ENCODE assay signal across 12 mouse cellular contexts in genomic region chr9:107771782-107772181, GRCm38 (mm10). TPM values are rescaled to one million over a fixed set of nuclear protein-coding genes. Genes with fewer than 3 reads are reported as not detected.
DNase-seq lines count a peak whose midpoint lies in the region; ATAC-seq and TF ChIP-seq lines count a peak whose summit lies in the region.
"Had no signal": no experiment of that assay in that cellular context is flagged by ENCODE, and none has a peak within 500 bp of the region (broad histone marks: within the 10 kb centered on the region; RNA-seq: fewer than 3 reads in every experiment).

No protein-coding gene starts in this region.

- dilution Hi-C loops in CH12.LX (cut with MboI; ENCODE audit: extremely low pct_ligation_motif_present, extremely low pct_unique_long_range_greater_than_20kb, low sequenced_read_pairs) = no loop called here

- H3K36me3 ChIP-seq in heart, embryonic 13.5 days = peaks cover 70% of the 10 kb centered on the region
- peaks cover 42 to 58% of the 10 kb centered on the region in 2 experiments for H3K36me3 ChIP-seq in CH12.LX (replicated peaks in 1 of 2; ENCODE audit: control insufficient read depth in 1 of 2, insufficient read depth in 1 of 2, low read length in 1 of 2)
- peaks cover 63% of the 10 kb centered on the region for H3K36me3 ChIP-seq in embryonic facial prominence, embryonic 15.5 days
- H3K36me3 ChIP-seq in liver, embryonic 15.5 days (replicated peaks) = peaks cover 65% of the 10 kb centered on the region
- H3K36me3 ChIP-seq in stomach, postnatal 0 days (ENCODE audit: control insufficient read depth, insufficient read depth, low read length) = peaks cover 18% of the 10 kb centered on the region; the same call in 1 of the 2 replicates

- in situ Hi-C loops in CH12.LX (cut with MboI; ENCODE audit: low pct_ligation_motif_present, low pct_unique_long_range_greater_than_20kb, low sequenced_read_pairs) = no loop called here

- H3K79me2 ChIP-seq in CH12.LX (replicated peaks; ENCODE audit: control insufficient read depth, extremely low read depth, insufficient read depth, poor library complexity, severe bottlenecking) = peaks cover 31% of the 10 kb centered on the region

- H3K4me2 ChIP-seq in heart, embryonic 13.5 days = peak overlapping the region; percentile 72
- peak overlapping the region; percentile 97 for H3K4me2 ChIP-seq in CH12.LX (ENCODE audit: insufficient read depth, low read depth, poor library complexity, severe bottlenecking)
- no peak overlapping the region for H3K4me2 ChIP-seq in embryonic facial prominence, embryonic 15.5 days (replicated peaks)
- peak overlapping the region; percentile 72 for H3K4me2 ChIP-seq in liver, embryonic 15.5 days
- no peak overlapping the region for H3K4me2 ChIP-seq in stomach, postnatal 0 days (replicated peaks; ENCODE audit: low read depth)

- H3K4me1 ChIP-seq in heart, embryonic 13.5 days = peaks cover 21% of the 10 kb centered on the region
- H3K4me1 ChIP-seq in CH12.LX (ENCODE audit: control insufficient read depth in 1 of 2, insufficient read depth in 2 of 2) = peaks cover 4 to 19% of the 10 kb centered on the region in 2 experiments; a peak in 3 of 4 replicates
- peaks cover 12% of the 10 kb centered on the region for H3K4me1 ChIP-seq in embryonic facial prominence, embryonic 15.5 days
- H3K4me1 ChIP-seq in liver, embryonic 15.5 days (replicated peaks) = peaks cover 20% of the 10 kb centered on the region
- no peaks in the 10 kb centered on the region for H3K4me1 ChIP-seq in stomach, postnatal 0 days (replicated peaks; ENCODE audit: control insufficient read depth, insufficient read depth)

- no peak for TF ChIP-seq POLR2A in CH12.LX (IDR thresholded peaks at IDR 0.05; ENCODE audit: low read depth, low read length)

- TF ChIP-seq RAD21 in CH12.LX (IDR thresholded peaks at IDR 0.05; ENCODE audit: low read depth, low read length) = no peak

- no peak overlapping the region for H3K27ac ChIP-seq in heart, embryonic 13.5 days (replicated peaks)
- no peak overlapping the region for H3K27ac ChIP-seq in CH12.LX (ENCODE audit: insufficient read depth, low read depth)
- peak overlapping the region; percentile 90; the same call in 1 of the 2 replicates for H3K27ac ChIP-seq in embryonic facial prominence, embryonic 15.5 days (replicated peaks)
- peak overlapping the region; percentile 93; the same call in 1 of the 2 replicates for H3K27ac ChIP-seq in liver, embryonic 15.5 days (replicated peaks)
- H3K27ac ChIP-seq in stomach, postnatal 0 days (replicated peaks) = no peak overlapping the region

- TF ChIP-seq EP300 in CH12.LX (IDR thresholded peaks at IDR 0.05; ENCODE audit: low read length) = no peak
- TF ChIP-seq EP300 in stomach, postnatal 0 days (optimal IDR thresholded peaks at IDR 0.05) = no peak

- 51% methylated on average over 2 of the region's 2 CpGs for WGBS in heart, embryonic 13.5 days
- 73% methylated on average over 2 of the region's 2 CpGs for WGBS in embryonic facial prominence, embryonic 15.5 days
- WGBS in liver, embryonic 15.5 days (ENCODE audit: insufficient replicate concordance) = 41% methylated on average over 2 of the region's 2 CpGs
- WGBS in stomach, postnatal 0 days = 67% methylated on average over 2 of the region's 2 CpGs

- no peak overlapping the region for H3K4me3 ChIP-seq in heart, embryonic 13.5 days
- no peak overlapping the region for H3K4me3 ChIP-seq in CH12.LX (replicated peaks in 1 of 3; ENCODE audit: low read depth in 2 of 3, low read length in 2 of 3, poor library complexity in 1 of 3)
- H3K4me3 ChIP-seq in embryonic facial prominence, embryonic 15.5 days (replicated peaks) = no peak overlapping the region
- no peak overlapping the region for H3K4me3 ChIP-seq in liver, embryonic 15.5 days (replicated peaks)
- H3K4me3 ChIP-seq in stomach, postnatal 0 days (ENCODE audit: low read depth, low read length) = no peak overlapping the region

- H3K27me3 ChIP-seq in heart, embryonic 13.5 days (replicated peaks) = no peaks in the 10 kb centered on the region
- no peaks in the 10 kb centered on the region for H3K27me3 ChIP-seq in CH12.LX (replicated peaks)
- H3K27me3 ChIP-seq in embryonic facial prominence, embryonic 15.5 days = no peaks in the 10 kb centered on the region
- H3K27me3 ChIP-seq in liver, embryonic 15.5 days = no peaks in the 10 kb centered on the region
- no peaks in the 10 kb centered on the region for H3K27me3 ChIP-seq in stomach, postnatal 0 days (ENCODE audit: control insufficient read depth, insufficient read depth, low read length)
- H3K27me3 ChIP-seq: neural tube, embryonic 12.5 days had no signal

- ATAC-seq in heart, embryonic 13.5 days (ENCODE audit: extremely low read depth, insufficient number of reproducible peaks, low FRiP score, low TSS enrichment) = no peak
- no peak for ATAC-seq in embryonic facial prominence, embryonic 15.5 days (ENCODE audit: insufficient number of reproducible peaks, low FRiP score, low TSS enrichment, low read depth)
- ATAC-seq in liver, embryonic 15.5 days (ENCODE audit: insufficient read depth) = no peak
- ATAC-seq in stomach, postnatal 0 days (ENCODE audit: low FRiP score, low TSS enrichment) = no peak

- no peak for TF ChIP-seq CTCF in CH12.LX (conservative IDR thresholded peaks at IDR 0.05 in 1 of 2, IDR thresholded peaks at IDR 0.05 in 1 of 2; ENCODE audit: low read depth in 2 of 2, low read length in 2 of 2)
- TF ChIP-seq CTCF in stomach, postnatal 0 days (IDR thresholded peaks at IDR 0.05; ENCODE audit: low read depth) = no peak

- H3K9ac ChIP-seq in heart, embryonic 13.5 days = no peak overlapping the region; the same call in 1 of the 2 replicates
- peak overlapping the region; percentile 98; the same call in 1 of the 2 replicates for H3K9ac ChIP-seq in CH12.LX (ENCODE audit: insufficient read depth, low read depth)
- no peak overlapping the region for H3K9ac ChIP-seq in embryonic facial prominence, embryonic 15.5 days
- H3K9ac ChIP-seq in liver, embryonic 15.5 days = no peak overlapping the region
- H3K9ac ChIP-seq in stomach, postnatal 0 days (ENCODE audit: low read length) = no peak overlapping the region

- no peaks in the 10 kb centered on the region for H3K9me3 ChIP-seq in heart, embryonic 13.5 days
- H3K9me3 ChIP-seq in CH12.LX (replicated peaks; ENCODE audit: low read length) = no peaks in the 10 kb centered on the region
- no peaks in the 10 kb centered on the region for H3K9me3 ChIP-seq in embryonic facial prominence, embryonic 15.5 days (replicated peaks)
- H3K9me3 ChIP-seq in liver, embryonic 15.5 days (replicated peaks) = no peaks in the 10 kb centered on the region
- H3K9me3 ChIP-seq in stomach, postnatal 0 days (ENCODE audit: control insufficient read depth, low read length) = no peaks in the 10 kb centered on the region
- H3K9me3 ChIP-seq: neural tube, embryonic 12.5 days had no signal

- no peak for DNase-seq in heart, adult 18-20 months
- no peak for DNase-seq in CH12.LX (ENCODE audit: extremely low read depth)
- DNase-seq in cerebellum, postnatal 14 days = no peak
- no peak for DNase-seq in stomach, postnatal 0 days (ENCODE audit: low spot score)
- DNase-seq in gastrocnemius, adult 18-20 months (ENCODE audit: low spot score) = no peak
- DNase-seq: heart, adult 2 months; kidney, postnatal 10 days; lung, postnatal 14 days had no signal

TF ChIP-seq in CH12.LX, 34 proteins besides CTCF, POLR2A, EP300 and RAD21:
- TF ChIP-seq BHLHE40 (IDR thresholded peaks at IDR 0.05; ENCODE audit: low read depth, low read length) (no peak), MEF2A (IDR thresholded peaks at IDR 0.05; ENCODE audit: borderline replicate concordance, low read depth, low read length) (no peak), IRF4 (IDR thresholded peaks at IDR 0.05; ENCODE audit: low read depth, low read length) (no peak), MAZ (IDR thresholded peaks at IDR 0.05; ENCODE audit: low read depth, low read length) (no peak), SIN3A (IDR thresholded peaks at IDR 0.05; ENCODE audit: low read length) (no peak), JUND (conservative IDR thresholded peaks at IDR 0.05; ENCODE audit: low read depth, low read length) (no peak)

RNA-seq across cellular contexts. Expression of gene Rbm5, which starts 1.0 kb away (rescaled TPM):
- 121 and 125 TPM in 2 replicates for polyA plus RNA-seq in heart, embryonic 13.5 days (2015; fragmentation: Nextera tagmentation; extraction: Ambion mirVana)
- total RNA-seq in heart, adult 18-20 months (2021) = 10 to 100 TPM; 48.6 to 57.9 TPM
- total RNA-seq in CH12.LX (2012; rRNA removed) (67.6 and 74.5 TPM in 2 replicates), CH12.LX (2014; rRNA removed) (83.6 and 85.3 TPM in 2 replicates)
- polyA plus RNA-seq in CH12.LX (2012; ENCODE audit: insufficient read length, low read depth) = 83.6 and 92.8 TPM in 2 replicates
- 198 and 218 TPM in 2 replicates for polyA plus RNA-seq in embryonic facial prominence, embryonic 15.5 days (2015; fragmentation: Nextera tagmentation; extraction: Ambion mirVana)
- 63.8 and 72.0 TPM in 2 replicates for polyA plus RNA-seq in liver, embryonic 15.5 days (2015; fragmentation: Nextera tagmentation; extraction: Ambion mirVana)
- 60.2 and 67.3 TPM in 2 replicates for polyA plus RNA-seq in stomach, postnatal 0 days (2015; fragmentation: Nextera tagmentation; extraction: Ambion mirVana)
- 10 to 100 TPM; 34.3 to 40.5 TPM for total RNA-seq in gastrocnemius, adult 18-20 months (2021)

Comparison
In these comparisons a context has a peak if more than half of its experiments do, and no peak if none do; other contexts are left out.
1. H3K27ac ChIP-seq: peak in embryonic facial prominence, embryonic 15.5 days (single experiment) and liver, embryonic 15.5 days (single experiment); none in heart, embryonic 13.5 days (single experiment), CH12.LX (single experiment) and stomach, postnatal 0 days (single experiment).
2. H3K4me2 ChIP-seq: peak in heart, embryonic 13.5 days (single experiment), CH12.LX (single experiment) and liver, embryonic 15.5 days (single experiment); none in embryonic facial prominence, embryonic 15.5 days (single experiment) and stomach, postnatal 0 days (single experiment).